Mouse (Mus musculus): ENCODE results near the gene Cdc14a. TPM values are rescaled to one million over a fixed set of nuclear protein-coding genes. Genes with fewer than 3 reads are reported as not detected.

Cdc14a gene
- total RNA-seq, 2 experiments from 2014 or later = 10.3 to 12.7 TPM

- DNase-seq = peak; percentile 46
Measured at GRCm38 (mm10) chr3:116329023-116329762, 94.6 kb downstream of the Cdc14a start.

- no peak for DNase-seq
Measured at GRCm38 (mm10) chr3:116327616-116328004, 96.2 kb downstream of the Cdc14a start.

- peak; percentile 91 for DNase-seq
Measured at GRCm38 (mm10) chr3:116327001-116327615, 96.7 kb downstream of the Cdc14a start.

- no peak for DNase-seq
Measured at GRCm38 (mm10) chr3:116325501-116325900, 98.3 kb downstream of the Cdc14a start.

- DNase-seq = no peak
Measured at GRCm38 (mm10) chr3:116319696-116320095, 104.1 kb downstream of the Cdc14a start.

GRCm38 (mm10) chr3:116311838-116312237 lies 112.0 kb downstream of the Cdc14a start:
- no peak for DNase-seq

GRCm38 (mm10) chr3:116311173-116311572 lies 112.7 kb downstream of the Cdc14a start:
- DNase-seq = no peak

GRCm38 (mm10) chr3:116310672-116311071 lies 113.2 kb downstream of the Cdc14a start:
- DNase-seq = no peak

GRCm38 (mm10) chr3:116310033-116310432 lies 113.8 kb downstream of the Cdc14a start:
- no peak for DNase-seq

GRCm38 (mm10) chr3:116304800-116305753 lies 118.8 kb downstream of the Cdc14a start:
- no peak for DNase-seq

GRCm38 (mm10) chr3:116302581-116302980 lies 121.3 kb downstream of the Cdc14a start:
- no peak for DNase-seq

GRCm38 (mm10) chr3:116301754-116302153 lies 122.1 kb downstream of the Cdc14a start:
- no peak for DNase-seq

- no peak for DNase-seq
Measured at GRCm38 (mm10) chr3:116298727-116299126, 125.1 kb downstream of the Cdc14a start.

GRCm38 (mm10) chr3:116298003-116298402 lies 125.8 kb downstream of the Cdc14a start:
- DNase-seq = no peak

GRCm38 (mm10) chr3:116297170-116297569 lies 126.7 kb downstream of the Cdc14a start:
- DNase-seq = no peak

GRCm38 (mm10) chr3:116290041-116290815 lies 133.6 kb downstream of the Cdc14a start:
- no peak for DNase-seq

GRCm38 (mm10) chr3:116288833-116289232 lies 135.0 kb downstream of the Cdc14a start:
- peak; percentile 8 for DNase-seq

- no peak for DNase-seq
Measured at GRCm38 (mm10) chr3:116284735-116285134, 139.1 kb downstream of the Cdc14a start.

- DNase-seq = no peak
Measured at GRCm38 (mm10) chr3:116283996-116284395, 139.8 kb downstream of the Cdc14a start.

GRCm38 (mm10) chr3:116281663-116282062 lies 142.2 kb downstream of the Cdc14a start:
- DNase-seq = no peak

- DNase-seq = no peak
Measured at GRCm38 (mm10) chr3:116277146-116277545, 146.7 kb downstream of the Cdc14a start.

- DNase-seq = no peak
Measured at GRCm38 (mm10) chr3:116271679-116272078, 152.2 kb downstream of the Cdc14a start.

Data from adrenal gland, postnatal 10 days (tissue).